Mouse (Mus musculus) left cerebral cortex, postnatal 4 days (tissue): ENCODE data around the gene Gm45711. TPM values are rescaled to one million over a fixed set of nuclear protein-coding genes. Genes with fewer than 3 reads are reported as not detected.

Source experiments
- DNase-seq: peaks from one replicate; pipeline ENCODE4 v3.0.0-alpha.2; 2022
- intact Hi-C: fragments of 180-260 bp; cut with DNase I; formaldehyde crosslinking; loops from one replicate; pipeline ENCODE4 v1.15.1; 2025
- total RNA-seq, 2 experiments: library from RNA; stranded (reverse); gene quantifications; 2 replicates each; pipeline ENCODE4 v1.2.3; 2021

The Gm45711 gene
- total RNA-seq, 2 experiments from 2014 or later = not detected

DNA sequence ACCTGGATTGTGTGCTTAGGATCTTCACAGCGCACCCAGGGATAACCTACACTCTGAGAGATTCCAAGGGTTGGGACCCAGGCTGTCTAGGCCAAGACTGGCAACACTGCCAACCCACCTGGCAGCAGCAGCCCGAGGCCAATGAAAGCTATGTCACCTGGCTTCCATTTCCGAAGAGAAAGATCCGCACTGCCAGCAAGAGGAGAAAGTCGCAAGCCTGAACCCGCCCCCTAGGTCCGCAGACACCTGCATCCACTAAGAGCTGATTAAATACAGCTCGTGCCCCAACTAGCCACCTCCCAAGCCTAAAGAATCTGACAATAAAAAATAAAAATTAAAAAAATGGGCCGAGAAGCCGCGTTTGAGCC, 62.0 kb downstream of the Gm45711 start:
- no peak for DNase-seq
- intact Hi-C loops = no loop called here

DNA sequence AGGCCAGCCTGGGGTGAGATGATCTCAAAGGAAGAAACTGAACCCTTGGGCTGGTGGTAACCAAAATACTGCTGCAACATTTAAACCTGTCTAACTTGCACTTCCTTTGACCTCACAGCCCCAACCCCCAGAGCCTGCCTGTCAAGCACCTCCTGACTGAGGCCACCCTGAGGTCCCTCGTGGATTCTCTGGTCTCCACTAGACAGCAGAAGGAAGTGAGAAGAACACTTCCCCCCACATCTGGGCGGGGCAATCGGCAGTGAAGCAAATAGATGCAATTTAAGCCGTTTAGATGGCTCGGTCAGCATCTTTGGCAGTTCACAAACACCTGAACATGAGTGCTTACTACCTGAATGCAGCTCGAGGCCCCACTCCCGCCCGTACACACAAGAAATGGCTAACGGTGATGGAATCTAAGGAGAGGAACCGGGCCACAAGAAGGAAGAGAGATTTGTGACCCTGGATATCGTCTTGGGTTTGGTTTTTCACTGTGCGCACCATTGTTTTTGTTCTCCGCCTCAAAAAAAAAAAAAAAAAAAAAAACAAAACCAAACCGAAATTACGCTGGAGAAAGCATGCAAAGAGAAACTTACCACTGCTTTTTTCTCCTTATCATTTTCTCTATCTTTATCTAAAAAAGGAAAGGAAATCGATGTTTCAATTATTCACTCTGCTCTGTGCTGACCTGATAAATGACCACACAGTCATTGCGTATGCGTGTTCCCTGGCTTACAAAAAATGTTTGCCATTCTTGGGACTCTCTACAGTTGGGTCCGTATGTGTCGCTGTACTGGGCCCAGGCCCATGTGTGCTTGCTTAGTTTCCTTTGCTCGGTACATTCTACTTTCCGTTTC, 62.6 kb downstream of the Gm45711 start:
- intact Hi-C loops = no loop called here
- no peak for DNase-seq

DNA sequence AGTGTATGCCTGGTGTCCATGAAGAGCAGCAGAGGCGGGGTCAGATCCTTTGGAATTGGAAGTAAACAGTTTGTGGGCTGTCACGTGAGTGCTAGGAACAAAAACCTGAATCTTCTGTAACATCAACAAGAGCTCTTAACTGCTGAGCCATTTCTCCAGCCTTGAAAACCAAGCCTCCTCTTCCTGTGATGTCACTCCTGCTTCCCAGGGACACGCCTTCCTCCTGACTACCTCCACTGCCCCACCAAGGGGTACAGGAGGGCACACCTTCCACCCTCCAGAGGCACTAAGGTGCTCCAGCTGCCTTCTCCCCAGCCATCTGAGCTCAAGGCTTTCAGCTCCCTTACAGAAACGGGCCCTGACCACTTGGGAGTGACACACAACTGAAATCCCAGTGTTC, 63.3 kb downstream of the Gm45711 start:
- no peak for DNase-seq
- intact Hi-C loops = no loop called here

GRCm38 (mm10) chr8:104242038-104242644, 67.7 kb downstream of the Gm45711 start:
- no peak for DNase-seq
- intact Hi-C loops = no loop called here

DNA sequence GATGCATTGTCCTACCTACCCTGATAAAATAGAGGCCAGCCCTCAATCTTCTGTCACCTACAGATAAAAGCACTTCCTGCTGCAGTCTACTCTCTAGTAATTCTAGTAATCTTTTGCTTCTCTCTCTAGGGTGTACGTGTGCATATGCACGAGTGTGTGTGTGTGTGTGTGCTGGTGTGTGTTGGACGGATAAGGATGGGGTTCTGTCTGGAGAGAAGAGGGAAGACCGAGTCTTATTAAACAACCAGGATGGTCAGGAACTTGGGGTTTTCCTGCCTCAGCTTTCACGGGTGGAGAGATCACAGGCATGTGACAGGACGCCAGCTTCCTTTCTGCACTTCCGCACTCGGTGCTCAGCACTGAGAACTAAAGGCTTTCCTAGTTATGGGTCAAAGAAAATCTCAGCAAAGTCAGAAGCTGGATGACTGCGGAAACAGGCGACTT, 70.4 kb downstream of the Gm45711 start:
- DNase-seq = no peak
- intact Hi-C loops = no loop called here

DNA sequence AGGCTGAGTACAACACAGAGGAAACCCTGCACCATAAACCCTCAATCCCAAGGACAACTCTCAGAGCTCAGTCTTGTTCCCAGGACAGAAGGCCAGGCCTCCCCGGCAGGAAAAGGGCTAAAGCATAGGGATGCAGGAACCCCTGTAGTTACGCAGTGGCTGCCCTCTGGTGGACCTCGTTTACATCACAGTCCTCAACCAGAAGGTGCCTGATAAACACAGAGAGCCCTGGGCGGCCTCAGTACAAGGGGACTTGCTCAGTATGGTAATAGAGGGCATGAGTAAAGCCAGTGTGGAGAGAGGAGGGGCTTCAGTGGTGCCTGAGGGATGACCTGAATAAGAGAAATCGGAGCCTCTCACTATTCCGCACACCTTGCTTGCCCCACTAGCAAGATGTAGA, 75.3 kb downstream of the Gm45711 start:
- DNase-seq = peak; percentile 28
- intact Hi-C loops = no loop called here

DNA sequence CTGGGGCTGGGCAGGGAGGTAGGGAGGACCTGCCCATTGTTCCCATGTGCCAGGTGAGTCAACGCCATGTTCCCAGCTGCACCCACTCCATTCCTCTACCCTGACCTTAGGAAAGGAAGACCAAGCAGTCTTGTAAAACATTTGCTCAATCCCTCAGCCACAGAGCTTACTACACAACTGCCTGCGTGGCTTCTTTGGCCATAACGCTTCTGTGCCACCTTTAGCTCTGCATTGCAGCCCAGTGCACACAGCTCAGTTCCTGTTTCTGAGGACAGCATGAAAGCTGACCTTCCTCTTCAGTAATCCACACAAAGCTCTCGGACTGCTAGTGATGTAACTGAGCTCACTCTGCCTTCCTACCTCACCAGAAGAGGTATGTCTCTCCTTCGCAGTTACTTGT, 77.0 kb downstream of the Gm45711 start:
- intact Hi-C loops = no loop called here
- no peak for DNase-seq

DNA sequence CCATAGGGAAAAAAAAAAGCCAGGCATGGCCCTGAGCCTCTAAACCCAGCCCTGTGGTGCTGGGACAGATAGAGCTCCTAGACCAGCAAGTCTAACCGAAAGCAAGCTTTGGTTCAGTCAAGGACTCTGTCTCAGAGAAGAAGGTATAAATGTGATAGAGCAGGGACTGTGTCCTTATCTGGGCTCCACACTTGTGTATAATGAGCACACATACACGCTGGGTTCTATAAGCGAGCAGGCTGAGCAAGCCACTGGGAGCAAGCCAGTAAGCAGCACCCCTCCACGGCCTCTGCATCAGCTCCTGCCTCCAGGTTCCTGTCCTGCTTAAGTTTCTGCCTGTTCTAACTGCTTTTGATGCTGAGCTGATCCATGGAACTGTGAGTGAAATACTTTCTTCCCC, 77.8 kb downstream of the Gm45711 start:
- no peak for DNase-seq
- intact Hi-C loops = no loop called here

Other genes with a start within 250 kb of the Gm45711 start
- 10 to 100 TPM; 21.8 to 24.4 TPM for gene Cdh5, start 208.5 kb downstream of the Gm45711 start, total RNA-seq
- gene Bean1, start 139.6 kb downstream of the Gm45711 start, total RNA-seq = 10 to 100 TPM; 31.3 to 34.5 TPM
- gene Tk2, start 61.5 kb downstream of the Gm45711 start, total RNA-seq = 10 to 100 TPM; 46.7 to 47.5 TPM
- 10 to 100 TPM; 20.6 to 27.9 TPM for gene Cklf, start 59.2 kb downstream of the Gm45711 start, total RNA-seq
- not detected for gene Cmtm2a, start 16.9 kb downstream of the Gm45711 start, total RNA-seq
- not detected for gene Cmtm1, start 64 bp upstream of the Gm45711 start, total RNA-seq
- not detected for gene Gm11020, start 11.5 kb upstream of the Gm45711 start, total RNA-seq
- not detected for gene Cmtm2b, start 12.1 kb upstream of the Gm45711 start, total RNA-seq
- gene Cmtm3, start 29.3 kb upstream of the Gm45711 start, total RNA-seq = 10 to 100 TPM; 22.7 to 25.5 TPM
- 10 to 100 TPM; 47.2 to 48.3 TPM for gene Cmtm4, start 85.7 kb upstream of the Gm45711 start, total RNA-seq
- 100 to 1,000 TPM; 168 to 169 TPM for gene Dync1li2, start 133.0 kb upstream of the Gm45711 start, total RNA-seq
- gene Terb1, start 199.8 kb upstream of the Gm45711 start, total RNA-seq = under 1 TPM; 0.74 to 0.94 TPM
- gene Nae1, start 224.6 kb upstream of the Gm45711 start, total RNA-seq = 10 to 100 TPM; 57.5 to 62.9 TPM
- 1 to 10 TPM; 3.8 to 4.6 TPM for gene Car7, start 224.6 kb upstream of the Gm45711 start, total RNA-seq